Mouse (Mus musculus): Measurements from ENCODE around the gene Timm50.
A peak's percentile ranks its signal among the peaks of the same experiment; 100 is the strongest.

The Timm50 gene

GRCm38 (mm10) chr7:28326457-28326856, 14.6 kb upstream of the Timm50 start:
- no peak for DNase-seq (ENCODE audit: low read depth, low spot score)

DNA sequence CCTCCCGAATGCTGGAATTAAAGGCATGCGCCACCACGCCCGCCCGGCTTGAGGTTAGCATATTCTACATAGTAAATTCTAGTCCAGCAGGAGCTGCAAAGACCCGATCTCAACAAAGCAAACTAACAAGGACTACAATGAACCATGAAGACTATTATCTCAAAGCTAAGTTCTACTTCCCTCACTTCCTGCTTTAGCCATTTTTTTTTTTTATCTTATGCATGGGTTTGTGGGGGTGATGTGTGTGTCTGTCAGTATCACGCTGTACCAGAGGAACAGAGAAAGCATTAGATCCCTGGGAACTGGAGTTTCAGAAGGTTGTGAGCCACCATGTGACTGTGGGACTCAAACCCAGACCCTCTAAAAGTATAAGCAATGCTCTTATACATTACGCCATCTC, 13.4 kb upstream of the Timm50 start:
- DNase-seq (ENCODE audit: low read depth, low spot score), result no peak

GRCm38 (mm10) chr7:28321974-28322720, 10.3 kb upstream of the Timm50 start:
- no peak for DNase-seq (ENCODE audit: low read depth, low spot score)

DNA sequence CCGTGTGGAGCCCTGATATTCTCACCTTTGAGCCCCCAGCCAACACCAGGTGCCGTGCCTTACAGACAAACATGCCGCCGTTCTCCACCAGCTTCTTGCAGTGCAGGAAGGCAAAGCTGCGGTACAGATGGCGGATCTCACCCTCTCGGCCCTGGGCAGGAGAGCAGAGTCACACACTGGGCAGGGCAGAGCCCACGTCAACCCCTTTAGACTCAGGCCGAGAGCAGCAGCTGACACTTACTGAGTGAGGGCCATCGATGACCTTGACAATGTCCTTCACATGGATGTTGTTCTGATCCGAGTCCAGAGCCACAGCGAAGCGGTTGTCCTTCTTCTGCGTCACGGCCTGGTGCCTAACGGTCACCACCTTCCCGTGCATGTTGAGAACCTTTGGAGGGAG, 6.8 kb upstream of the Timm50 start:
- DNase-seq (ENCODE audit: low read depth, low spot score), result no peak

DNA sequence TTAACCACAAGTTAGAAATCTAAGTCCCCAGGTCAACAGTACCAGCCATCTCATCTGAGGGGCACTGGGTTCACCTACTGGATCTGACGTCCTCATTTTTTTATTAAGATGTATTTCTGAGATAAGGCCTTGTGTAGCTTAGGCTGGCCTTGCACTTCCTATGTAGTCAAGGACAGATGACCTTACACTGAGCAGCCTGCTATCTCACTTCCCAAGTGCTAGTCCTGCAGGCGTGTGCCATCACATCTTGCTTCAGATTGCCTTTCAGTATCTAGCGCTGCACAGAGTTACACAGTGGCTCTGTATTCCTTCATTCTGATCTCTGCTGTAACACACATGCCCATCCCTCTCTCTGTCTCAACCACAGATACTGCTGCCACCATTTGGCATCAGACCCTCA, 6.2 kb upstream of the Timm50 start:
- DNase-seq (ENCODE audit: low read depth, low spot score), result no peak

- DNase-seq (ENCODE audit: low read depth, low spot score), result no peak
These were observed 534 bp downstream of the Timm50 start for GRCm38 (mm10) chr7:28311151-28311925.

GRCm38 (mm10) chr7:28309737-28310136, 2.1 kb downstream of the Timm50 start:
- DNase-seq (ENCODE audit: low read depth, low spot score), result no peak

- no peak for DNase-seq (ENCODE audit: low read depth, low spot score)
These were observed 5.7 kb downstream of the Timm50 start for GRCm38 (mm10) chr7:28306216-28306615.

DNA sequence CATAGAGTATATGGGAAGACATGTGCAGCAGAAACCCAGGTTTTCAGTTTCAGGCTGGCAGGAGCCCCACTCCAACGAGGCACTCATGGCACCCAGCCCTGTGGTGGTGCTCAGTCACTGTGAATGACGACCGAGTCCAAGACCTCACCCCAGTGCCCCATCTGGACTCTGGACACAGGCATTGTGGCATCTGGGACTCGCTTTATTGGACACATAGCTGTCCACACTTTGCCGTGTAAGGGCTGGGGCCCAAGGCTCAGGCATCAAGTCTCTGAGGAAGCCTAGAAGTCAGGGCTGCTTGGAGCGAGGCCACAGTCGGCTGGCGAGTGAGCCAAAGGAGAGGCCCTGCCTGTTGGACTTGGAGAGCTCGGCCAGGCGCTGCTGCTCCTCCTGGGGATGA, 6.2 kb downstream of the Timm50 start:
- DNase-seq (ENCODE audit: low read depth, low spot score), result no peak

DNA sequence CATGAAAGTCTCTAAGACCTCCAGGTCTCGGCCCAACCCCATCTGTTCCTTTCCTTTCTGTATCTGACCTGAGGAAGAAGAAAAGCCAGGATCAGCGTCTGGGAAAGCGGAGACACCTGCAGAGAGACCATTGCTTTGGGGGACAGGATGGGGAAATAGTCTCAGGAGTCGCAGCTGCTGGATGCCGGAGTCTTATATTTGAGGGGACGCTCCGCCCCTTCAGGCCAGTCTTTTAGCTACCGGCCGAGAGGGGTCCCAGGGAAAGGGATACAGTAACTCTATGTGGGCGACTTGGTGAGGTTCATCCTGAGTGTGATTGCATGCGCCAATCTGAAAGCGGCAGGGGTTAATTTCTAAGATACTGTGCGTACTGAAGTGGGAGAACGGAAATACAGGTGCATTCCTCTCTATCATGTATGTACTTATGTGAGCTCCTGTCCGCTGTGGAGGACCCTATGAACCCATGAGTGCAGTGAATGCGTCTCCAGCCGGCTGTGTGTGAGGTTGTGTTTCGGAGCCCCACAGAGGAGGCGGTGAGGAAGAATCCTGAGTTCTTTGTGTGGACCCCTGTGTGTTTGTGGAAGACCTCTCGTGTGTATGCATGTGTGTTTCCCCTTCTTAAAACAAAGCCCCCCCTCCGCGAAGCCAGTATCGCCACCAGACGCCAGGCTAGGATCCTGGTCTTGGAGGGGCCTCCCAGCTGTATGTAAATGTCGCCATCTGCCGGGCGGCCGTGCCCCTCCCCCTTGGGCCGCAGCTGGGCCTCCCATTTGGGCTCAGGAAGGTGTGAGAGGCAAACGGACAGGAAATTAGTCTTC, 10.0 kb downstream of the Timm50 start, which contains the start of gene Dll3:
TSS of gene Dll3 (minus strand) at position 623 of the 818 bp plus-strand sequence.
- DNase-seq (ENCODE audit: low read depth, low spot score), result peak; percentile 52

DNA sequence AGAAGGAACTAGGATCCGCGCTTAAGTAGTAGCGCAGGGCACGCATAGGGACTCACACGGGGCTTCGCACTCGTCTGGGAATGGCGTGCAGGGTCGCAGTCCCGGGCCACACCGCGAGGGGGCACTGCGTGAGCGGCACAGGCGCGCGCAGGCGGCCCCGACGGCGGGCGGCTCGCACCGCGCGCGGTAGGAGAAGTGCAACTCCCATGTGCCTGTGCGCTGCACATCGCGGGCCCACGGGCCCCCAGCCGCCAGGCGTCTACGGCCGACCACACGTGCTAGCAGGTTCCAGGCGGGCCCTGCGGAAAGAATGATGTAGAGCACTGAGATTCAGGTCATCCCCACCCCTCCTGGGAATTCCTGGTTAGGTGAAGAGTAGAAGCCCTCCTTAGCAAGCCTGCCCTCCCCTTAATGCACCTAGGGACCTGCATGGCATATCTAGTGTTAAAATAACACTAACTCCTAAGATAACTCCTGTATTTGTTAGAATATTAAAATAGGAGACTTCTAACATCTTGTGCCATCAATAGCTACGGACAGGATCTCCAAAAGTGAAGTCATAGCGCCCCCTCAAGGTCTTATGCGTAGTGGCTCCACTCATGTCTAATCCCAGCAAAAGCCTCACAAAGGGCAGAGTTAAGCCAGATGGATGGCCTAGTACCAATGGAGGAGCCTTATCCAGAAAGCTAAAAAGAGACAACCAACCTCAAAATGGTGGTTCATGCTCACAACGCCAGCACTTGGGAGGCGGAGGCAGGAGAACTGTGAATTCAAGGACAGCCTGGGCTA, 12.8 kb downstream of the Timm50 start:
- DNase-seq (ENCODE audit: low read depth, low spot score), result peak; percentile 83

DNA sequence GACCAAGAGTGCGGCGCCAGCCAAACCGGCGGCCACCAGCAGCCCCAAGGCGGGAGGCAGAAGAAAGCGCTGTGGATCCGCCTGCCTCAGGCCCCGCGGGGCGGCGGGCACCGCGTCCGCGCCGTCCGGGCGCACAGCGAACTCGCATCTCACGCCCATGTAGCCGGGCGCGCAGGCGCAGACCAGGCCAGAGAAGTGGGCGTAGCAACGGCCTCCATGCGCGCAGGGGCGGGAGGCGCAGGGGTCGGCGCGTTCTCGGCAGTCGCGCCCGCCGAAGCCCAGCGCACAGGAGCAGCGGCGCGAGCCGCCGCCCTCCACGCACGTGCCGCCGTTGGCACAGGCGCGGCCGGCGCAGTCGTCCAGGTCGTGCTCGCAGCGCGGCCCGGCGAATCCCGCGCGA, 17.4 kb downstream of the Timm50 start:
- peak; percentile 75 for DNase-seq (ENCODE audit: low read depth, low spot score)

DNA sequence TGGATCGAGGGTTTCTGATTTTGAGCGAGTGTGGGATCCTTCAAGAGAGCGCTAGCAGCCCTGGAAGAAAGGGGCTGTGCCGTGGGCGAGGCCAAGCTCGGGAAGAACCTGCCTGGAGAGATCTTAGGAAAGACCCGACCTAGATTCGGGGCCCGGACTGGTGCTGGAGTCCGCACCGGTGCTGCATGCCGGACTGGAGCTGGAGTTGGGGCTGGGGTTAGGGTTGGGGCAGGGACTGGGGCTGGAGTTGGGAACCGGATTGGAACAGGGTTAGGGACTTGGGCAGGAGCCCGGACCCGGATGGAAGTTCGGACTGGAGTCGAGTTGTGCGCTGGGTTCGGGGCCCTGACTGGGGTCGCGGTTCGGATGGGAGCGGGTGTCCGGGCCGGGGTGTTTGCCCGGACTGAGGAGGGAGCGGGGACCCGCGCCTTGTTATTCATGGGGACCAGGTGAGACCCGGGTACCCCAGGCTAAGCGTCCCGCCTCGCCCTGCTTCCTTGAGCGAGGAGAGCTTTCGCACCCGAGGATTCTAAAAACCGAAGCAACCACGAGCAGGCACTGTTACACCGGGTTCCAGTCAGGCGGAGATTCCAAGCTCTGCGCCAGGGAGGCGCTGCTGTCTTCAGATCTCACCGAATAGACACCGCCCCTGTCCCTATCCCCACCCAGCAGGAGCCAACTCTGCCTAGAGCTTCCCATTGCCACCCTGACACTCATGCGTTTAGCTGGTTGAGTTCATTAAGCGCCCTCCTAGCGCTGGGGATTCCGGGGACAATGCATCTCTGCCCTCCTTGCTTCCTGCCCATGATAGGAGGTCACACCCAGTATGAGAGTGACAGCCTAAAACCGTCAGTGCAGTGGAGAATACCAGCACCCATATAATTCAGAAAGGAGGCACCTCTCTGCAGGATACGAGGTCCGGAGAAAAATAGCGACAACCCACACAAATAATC, 21.0 kb downstream of the Timm50 start, which contains the start of gene Selenov:
TSS of gene Selenov (minus strand) at position 549 of the 953 bp plus-strand sequence.
- DNase-seq (ENCODE audit: low read depth, low spot score), result no peak

GRCm38 (mm10) chr7:28290165-28290564, 21.7 kb downstream of the Timm50 start:
- DNase-seq (ENCODE audit: low read depth, low spot score), result no peak

DNA sequence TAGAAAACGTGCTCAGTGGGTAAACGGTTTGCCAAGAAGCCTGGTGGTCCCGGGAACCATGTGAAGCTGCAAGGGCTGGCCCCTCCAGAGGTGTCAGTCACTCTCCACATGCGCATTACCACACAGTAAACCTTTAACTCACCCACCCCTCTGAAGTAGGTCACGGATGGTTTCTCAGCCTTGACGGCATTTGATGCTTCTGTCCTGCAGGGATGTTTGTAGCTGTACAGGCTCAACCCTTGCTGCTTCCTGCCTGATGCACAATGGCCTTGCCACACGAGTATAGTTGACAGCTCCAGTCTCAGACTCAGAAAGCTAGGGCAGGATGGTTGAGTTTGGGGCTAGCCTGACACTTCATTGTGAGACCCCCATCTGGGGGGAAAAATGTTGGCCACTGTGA, 31.2 kb downstream of the Timm50 start:
- no peak for DNase-seq (ENCODE audit: low read depth, low spot score)

DNA sequence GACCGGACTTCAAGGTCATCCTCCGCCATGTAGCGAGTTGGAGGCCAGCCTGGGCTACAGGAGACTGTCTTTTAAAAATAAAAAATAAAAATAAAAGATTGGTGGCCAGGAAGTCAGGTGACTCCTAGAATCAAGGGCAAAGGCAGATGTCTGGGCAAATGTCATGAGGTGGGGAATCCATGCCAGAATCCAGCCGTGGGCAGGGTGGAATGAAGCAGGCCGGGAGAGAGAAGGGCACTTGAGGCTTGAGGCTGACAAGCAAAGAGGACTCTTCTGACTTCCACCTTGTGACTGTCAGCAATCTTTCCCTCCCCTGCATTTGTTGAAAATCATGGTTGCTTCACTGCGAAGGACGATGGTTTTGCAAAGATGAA, 33.6 kb downstream of the Timm50 start:
- no peak for DNase-seq (ENCODE audit: low read depth, low spot score)

GRCm38 (mm10) chr7:28277615-28278278, 34.1 kb downstream of the Timm50 start, which contains the start of gene Eid2b:
TSS of gene Eid2b (plus strand) at chr7:28277739.
- peak; percentile 93 for DNase-seq (ENCODE audit: low read depth, low spot score)

- DNase-seq (ENCODE audit: low read depth, low spot score), result no peak
These were observed 34.6 kb downstream of the Timm50 start for GRCm38 (mm10) chr7:28277237-28277614.

DNA sequence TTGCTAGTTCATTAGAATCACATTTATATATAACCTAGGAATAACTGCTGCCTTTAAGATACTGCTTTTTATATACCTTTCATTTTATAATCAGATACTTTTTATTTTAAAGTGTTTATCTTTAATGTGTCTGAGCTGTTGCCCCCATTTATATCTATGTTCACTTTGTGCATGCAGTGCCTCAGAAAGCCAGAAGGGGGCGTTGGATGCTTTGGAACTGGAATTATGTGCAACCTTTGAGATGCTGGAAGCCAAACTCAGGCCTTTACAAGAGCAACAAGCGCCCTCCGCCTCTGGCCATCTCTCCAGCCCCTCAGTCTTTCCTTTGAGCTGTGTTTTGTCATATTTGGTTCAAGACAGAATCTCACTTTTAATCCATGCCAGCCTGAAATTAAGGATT, 40.1 kb downstream of the Timm50 start:
- no peak for DNase-seq (ENCODE audit: low read depth, low spot score)

GRCm38 (mm10) chr7:28269355-28269754, 42.5 kb downstream of the Timm50 start:
- no peak for DNase-seq (ENCODE audit: low read depth, low spot score)
